ENCODE assay signal across 41 mouse cellular contexts in genomic region chr2:104036316-104036715, GRCm38 (mm10). TPM values are rescaled to one million over a fixed set of nuclear protein-coding genes. Genes with fewer than 3 reads are reported as not detected.
"Had no signal": no experiment of that assay in that cellular context is flagged by ENCODE, and none has a peak within 500 bp of the region (broad histone marks: within the 10 kb centered on the region; RNA-seq: fewer than 3 reads in every experiment).

No protein-coding gene starts in this region.

- H3K9ac ChIP-seq: heart, embryonic 15.5 days; hindbrain, embryonic 13.5 days; hindbrain, embryonic 15.5 days; kidney, embryonic 15.5 days; limb, embryonic 13.5 days; limb, embryonic 15.5 days had no signal

- H3K4me1 ChIP-seq: heart, embryonic 15.5 days; hindbrain, embryonic 13.5 days; hindbrain, embryonic 15.5 days; kidney, embryonic 15.5 days; limb, embryonic 13.5 days; limb, embryonic 15.5 days had no signal

- H3K4me3 ChIP-seq: heart, embryonic 13.5 days; heart, embryonic 15.5 days; hindbrain, embryonic 13.5 days; hindbrain, embryonic 15.5 days; kidney, embryonic 15.5 days; limb, embryonic 13.5 days; limb, embryonic 15.5 days; liver, embryonic 15.5 days had no signal

- H3K27ac ChIP-seq: heart, embryonic 13.5 days; heart, embryonic 15.5 days; hindbrain, embryonic 13.5 days; hindbrain, embryonic 15.5 days; hindbrain, postnatal 0 days; kidney, embryonic 15.5 days; kidney, postnatal 0 days; limb, embryonic 13.5 days; limb, embryonic 15.5 days had no signal

- H3K9me3 ChIP-seq: heart, embryonic 13.5 days; heart, embryonic 15.5 days; hindbrain, embryonic 13.5 days; hindbrain, embryonic 15.5 days; kidney, embryonic 15.5 days; limb, embryonic 13.5 days; limb, embryonic 15.5 days; liver, embryonic 15.5 days had no signal

- DNase-seq: gastrocnemius, postnatal 10 days; kidney, adult 11 months; kidney, adult 2 months; kidney, adult 9 months; kidney, postnatal 14 days; kidney, postnatal 36 days; layer of hippocampus, adult 9-11 months; layer of hippocampus, postnatal 36 days; left cerebral cortex, postnatal 4 days had no signal

- H3K4me2 ChIP-seq: heart, embryonic 11.5 days; heart, embryonic 13.5 days; heart, embryonic 15.5 days; hindbrain, embryonic 13.5 days; hindbrain, embryonic 15.5 days; kidney, embryonic 15.5 days; limb, embryonic 13.5 days; limb, embryonic 15.5 days; liver, embryonic 11.5 days; liver, embryonic 15.5 days had no signal

- H3K27me3 ChIP-seq: heart, embryonic 13.5 days; heart, embryonic 15.5 days; hindbrain, embryonic 13.5 days; hindbrain, embryonic 15.5 days; kidney, embryonic 15.5 days; limb, embryonic 13.5 days; limb, embryonic 15.5 days; liver, embryonic 15.5 days had no signal

- ATAC-seq: hindbrain, postnatal 0 days; intestine, embryonic 16.5 days had no signal

RNA-seq across cellular contexts. Expression of gene 4931422A03Rik, which starts 8.2 kb away (rescaled TPM):
- total RNA-seq: gastrocnemius, postnatal 10 days; gastrocnemius, postnatal 25 days; gastrocnemius, postnatal 4 days; heart, adult 8-10 months; heart, postnatal 14 days; heart, postnatal 36 days; hindbrain, postnatal 0 days; layer of hippocampus, adult 18-20 months; layer of hippocampus, postnatal 14 days; layer of hippocampus, postnatal 36 days; left cerebral cortex, adult 18-20 months; left cerebral cortex, postnatal 10 days; left cerebral cortex, postnatal 25 days; left cerebral cortex, postnatal 4 days had no signal
- polyA plus RNA-seq: frontal cortex, adult 2 months; kidney, adult 2 months; large intestine, adult 2 months had no signal

RNA-seq across cellular contexts. Expression of gene Gm10912, which starts 29.3 kb away (rescaled TPM):
- total RNA-seq: hindbrain, postnatal 0 days; layer of hippocampus, postnatal 14 days had no signal
- polyA plus RNA-seq: heart, embryonic 11.5 days; heart, embryonic 13.5 days; hindbrain, embryonic 11.5 days; hindbrain, embryonic 13.5 days; hindbrain, embryonic 15.5 days; hindbrain, postnatal 0 days; intestine, embryonic 14.5 days; intestine, embryonic 16.5 days; kidney, embryonic 15.5 days; kidney, postnatal 0 days; large intestine, adult 2 months; limb, embryonic 11.5 days; liver, embryonic 11.5 days had no signal

RNA-seq across cellular contexts. Expression of gene Gm10799, which starts 32.0 kb away (rescaled TPM):
- total RNA-seq: gastrocnemius, postnatal 10 days; gastrocnemius, postnatal 25 days; gastrocnemius, postnatal 4 days; granulocyte monocyte progenitor cell, adult 5-6 weeks; heart, adult 8-10 months; heart, postnatal 14 days; heart, postnatal 36 days; hindbrain, postnatal 0 days; layer of hippocampus, adult 18-20 months; layer of hippocampus, adult 8-10 months; layer of hippocampus, postnatal 14 days; layer of hippocampus, postnatal 36 days; left cerebral cortex, adult 18-20 months; left cerebral cortex, adult 8-10 months; left cerebral cortex, postnatal 10 days; left cerebral cortex, postnatal 25 days; left cerebral cortex, postnatal 4 days had no signal
- polyA plus RNA-seq: frontal cortex, adult 2 months; heart, embryonic 11.5 days; heart, embryonic 13.5 days; heart, embryonic 15.5 days; heart, postnatal 0 days; hindbrain, embryonic 11.5 days; hindbrain, embryonic 13.5 days; hindbrain, embryonic 15.5 days; hindbrain, postnatal 0 days; intestine, embryonic 14.5 days; intestine, embryonic 16.5 days; kidney, adult 2 months; kidney, embryonic 15.5 days; kidney, postnatal 0 days; large intestine, adult 2 months; limb, embryonic 11.5 days; limb, embryonic 13.5 days; limb, embryonic 15.5 days; liver, embryonic 11.5 days; liver, embryonic 15.5 days had no signal

RNA-seq across cellular contexts. Expression of gene Cd59b, which starts 33.3 kb away (rescaled TPM):
- total RNA-seq: granulocyte monocyte progenitor cell, adult 5-6 weeks; hindbrain, postnatal 0 days had no signal
